Mouse (Mus musculus) layer of hippocampus, adult 18-20 months (tissue): ENCODE measurements around the gene Plekho2. TPM values are rescaled to one million over a fixed set of nuclear protein-coding genes. Genes with fewer than 3 reads are reported as not detected.
A peak's percentile ranks its signal among the peaks of the same experiment; 100 is the strongest.

Source experiments
- DNase-seq, 2 experiments: peaks; one replicate each; pipeline ENCODE4 v3.0.0; 2022; ENCODE audit warnings: low spot score in 2 of 2
- total RNA-seq, 2 experiments: library from RNA; stranded (reverse); gene quantifications; 2 replicates each; pipeline ENCODE4 v1.2.3; 2021

The Plekho2 gene
- total RNA-seq, 2 experiments from 2014 or later, result 7.7 to 11.7 TPM

- no peak for DNase-seq
Observed at GRCm38 (mm10) chr9:65555621-65556020, 24.2 kb downstream of the Plekho2 start.

GRCm38 (mm10) chr9:65555001-65555405 is 24.8 kb downstream of the Plekho2 start:
- DNase-seq, result no peak

GRCm38 (mm10) chr9:65552711-65553110 is 27.1 kb downstream of the Plekho2 start:
- no peak for DNase-seq

DNA sequence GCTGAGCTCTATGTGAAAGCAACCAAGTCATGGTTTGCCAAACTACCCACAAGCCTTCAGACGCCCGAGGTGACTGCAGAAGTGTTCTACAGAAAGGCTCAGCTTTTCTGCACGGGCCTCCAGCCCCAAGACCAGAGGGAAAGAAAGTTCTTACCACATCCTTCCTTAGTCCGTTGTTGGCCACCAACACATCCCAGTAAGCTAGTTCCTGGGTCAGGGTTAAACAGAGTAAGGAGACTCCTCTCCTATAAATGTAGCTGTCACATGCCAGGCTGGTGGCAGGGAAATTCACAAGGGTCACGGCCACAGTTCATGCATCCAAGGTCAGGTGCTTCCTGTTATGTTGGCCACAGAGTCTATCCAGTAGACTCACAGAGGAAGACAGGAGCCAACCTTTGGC is 27.7 kb downstream of the Plekho2 start:
- no peak for DNase-seq

- no peak for DNase-seq
Observed at GRCm38 (mm10) chr9:65551035-65551434, 28.8 kb downstream of the Plekho2 start.

GRCm38 (mm10) chr9:65550079-65550831 is 29.6 kb downstream of the Plekho2 start:
- no peak for DNase-seq

DNA sequence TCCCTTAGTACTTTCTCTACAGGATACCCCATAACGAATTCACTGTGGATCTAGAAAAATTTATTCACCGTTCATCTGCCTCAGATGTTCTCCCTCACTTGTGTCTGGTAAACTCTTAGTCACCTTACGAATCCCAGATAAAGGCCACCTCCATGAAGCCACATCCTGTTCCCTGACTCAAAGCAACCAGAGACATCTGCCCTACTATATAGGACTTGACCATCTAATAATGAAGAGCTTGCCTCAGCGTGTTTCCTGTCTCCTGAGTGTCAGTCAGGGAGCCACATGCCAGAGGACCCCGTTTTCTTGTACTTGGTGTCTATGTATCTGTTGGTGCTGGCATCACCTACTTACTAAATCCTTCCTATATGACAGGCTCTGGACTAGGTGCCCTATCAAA is 30.2 kb downstream of the Plekho2 start:
- no peak for DNase-seq

GRCm38 (mm10) chr9:65549139-65549538 is 30.7 kb downstream of the Plekho2 start:
- DNase-seq, result no peak

- DNase-seq, result no peak
Observed at GRCm38 (mm10) chr9:65548311-65548710, 31.5 kb downstream of the Plekho2 start.

GRCm38 (mm10) chr9:65547844-65548243 is 32.0 kb downstream of the Plekho2 start:
- no peak for DNase-seq

DNA sequence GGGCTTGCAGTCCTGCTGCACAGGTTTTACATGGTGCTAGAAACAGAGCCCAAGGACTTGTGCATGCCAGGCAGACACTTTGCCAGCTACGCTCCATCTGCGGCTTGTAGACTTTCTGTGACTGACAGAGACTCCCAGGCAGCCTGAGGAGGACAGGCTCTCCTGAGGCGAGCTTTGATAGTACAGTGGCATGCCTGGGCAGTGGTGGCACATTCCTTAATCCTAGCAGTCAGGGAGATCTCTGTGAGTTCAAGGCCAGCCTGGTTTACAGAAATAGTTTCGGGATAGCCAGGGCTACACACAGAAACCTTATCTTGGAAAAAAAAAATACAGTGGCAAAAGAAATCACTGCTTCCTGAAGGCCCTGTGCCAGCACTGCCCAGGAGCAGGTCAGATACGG is 32.7 kb downstream of the Plekho2 start:
- peak in 1 of 2 experiments; percentile 26 for DNase-seq

- no peak for DNase-seq
Observed at GRCm38 (mm10) chr9:65546413-65546695, 33.5 kb downstream of the Plekho2 start.

- DNase-seq, result no peak
Observed at GRCm38 (mm10) chr9:65545635-65546412, 34.0 kb downstream of the Plekho2 start.

DNA sequence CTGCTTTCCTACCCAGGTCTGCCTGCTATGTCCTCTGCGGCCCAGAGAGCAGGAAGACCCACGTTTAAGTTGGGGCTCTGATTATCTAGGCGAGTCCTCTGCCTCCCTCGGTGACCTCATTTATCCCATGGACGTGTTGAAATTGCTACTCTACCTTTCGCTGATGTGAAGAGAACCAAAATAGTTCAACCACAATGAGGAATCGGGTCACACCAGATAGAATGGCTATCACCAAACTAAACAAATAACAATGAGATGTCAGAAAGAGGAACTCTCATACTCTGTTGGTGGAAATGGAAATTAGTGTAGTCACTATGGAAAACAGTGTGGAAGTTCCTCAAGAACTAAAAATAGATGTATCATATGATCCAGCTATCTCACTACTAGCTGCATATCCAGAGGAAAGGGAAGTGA is 37.7 kb downstream of the Plekho2 start:
- DNase-seq, result no peak

DNA sequence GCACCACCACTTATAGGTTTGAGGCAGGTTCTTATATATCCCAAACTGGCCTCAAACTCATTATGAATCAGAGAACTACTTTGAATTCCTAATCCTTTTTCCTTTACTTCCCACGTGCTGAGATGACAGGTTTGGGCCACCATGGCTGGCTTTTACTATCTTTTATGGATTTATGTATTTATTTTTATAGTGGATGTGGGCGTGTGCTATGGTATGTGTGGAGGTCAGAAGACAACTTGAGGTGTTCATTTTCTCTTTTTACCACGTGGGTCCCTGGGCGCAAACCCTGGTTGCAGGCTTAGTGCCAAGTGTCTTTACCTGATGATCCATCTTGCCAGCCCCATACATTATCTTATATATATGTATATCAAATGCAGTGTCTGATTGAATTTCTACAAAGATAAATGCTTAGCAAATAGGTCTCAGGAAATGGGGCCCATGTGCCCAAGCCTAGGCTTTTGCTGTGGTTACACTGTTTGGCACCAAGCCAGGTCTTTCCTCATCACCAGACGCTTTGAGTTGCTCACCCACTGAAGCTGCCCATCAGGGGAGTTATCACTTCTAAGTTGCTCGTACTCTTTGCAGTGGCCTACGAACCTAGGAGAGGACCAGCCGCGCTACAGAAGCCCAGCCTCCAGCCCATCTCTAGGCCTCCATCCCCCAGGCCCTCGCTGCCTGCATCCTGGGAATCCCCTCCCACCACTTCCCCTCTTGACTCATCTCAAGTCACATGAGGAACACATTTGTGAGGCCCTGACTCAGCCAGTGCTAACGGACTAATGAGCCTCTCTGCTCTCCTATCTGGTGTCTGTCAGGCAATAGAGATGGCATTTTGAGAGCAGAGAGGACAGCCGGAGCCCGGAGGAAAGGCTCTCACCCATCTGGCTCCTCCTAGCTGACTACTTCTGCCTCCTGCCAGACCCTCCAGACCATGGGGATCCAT is 38.4 kb downstream of the Plekho2 start:
- peak in 1 of 2 experiments; percentile 33 for DNase-seq

GRCm38 (mm10) chr9:65539697-65540096 is 40.1 kb downstream of the Plekho2 start:
- DNase-seq, result no peak

- no peak for DNase-seq
Observed at GRCm38 (mm10) chr9:65537901-65538630, 41.8 kb downstream of the Plekho2 start.

- no peak for DNase-seq
Observed at GRCm38 (mm10) chr9:65536491-65536890, 43.3 kb downstream of the Plekho2 start.

DNA sequence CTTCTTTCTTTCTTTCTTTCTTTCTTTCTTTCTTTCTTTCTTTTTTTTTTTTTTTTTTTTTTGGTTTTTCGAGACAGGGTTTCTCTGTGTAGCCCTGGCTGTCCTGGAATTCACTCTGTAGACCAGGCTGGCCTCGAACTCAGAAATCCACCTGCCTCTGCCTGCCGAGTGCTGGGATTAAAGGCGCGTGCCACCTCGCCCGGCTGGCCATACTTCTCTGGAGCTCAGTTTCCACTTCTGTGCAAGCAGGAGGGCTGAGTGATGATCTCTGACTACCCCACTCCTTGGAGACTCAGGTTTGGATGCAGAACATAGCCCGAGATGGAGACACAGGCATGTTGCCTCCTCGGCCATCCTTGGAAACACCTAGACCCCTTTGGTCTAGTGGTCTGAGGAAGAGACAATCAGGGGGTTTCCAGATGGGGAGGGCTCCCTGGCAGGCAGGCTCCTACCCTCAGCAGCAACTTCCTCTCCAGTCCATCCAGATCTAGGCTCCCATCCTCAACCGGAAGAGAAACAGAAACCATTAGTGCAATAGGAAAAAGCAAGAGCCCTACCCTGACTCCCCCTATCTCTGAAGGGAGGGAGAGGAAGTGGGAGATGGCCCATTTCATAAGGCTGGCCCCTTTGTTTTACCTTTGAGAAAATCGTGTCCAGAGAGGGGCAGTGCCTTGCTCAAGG is 43.9 kb downstream of the Plekho2 start:
- no peak for DNase-seq

DNA sequence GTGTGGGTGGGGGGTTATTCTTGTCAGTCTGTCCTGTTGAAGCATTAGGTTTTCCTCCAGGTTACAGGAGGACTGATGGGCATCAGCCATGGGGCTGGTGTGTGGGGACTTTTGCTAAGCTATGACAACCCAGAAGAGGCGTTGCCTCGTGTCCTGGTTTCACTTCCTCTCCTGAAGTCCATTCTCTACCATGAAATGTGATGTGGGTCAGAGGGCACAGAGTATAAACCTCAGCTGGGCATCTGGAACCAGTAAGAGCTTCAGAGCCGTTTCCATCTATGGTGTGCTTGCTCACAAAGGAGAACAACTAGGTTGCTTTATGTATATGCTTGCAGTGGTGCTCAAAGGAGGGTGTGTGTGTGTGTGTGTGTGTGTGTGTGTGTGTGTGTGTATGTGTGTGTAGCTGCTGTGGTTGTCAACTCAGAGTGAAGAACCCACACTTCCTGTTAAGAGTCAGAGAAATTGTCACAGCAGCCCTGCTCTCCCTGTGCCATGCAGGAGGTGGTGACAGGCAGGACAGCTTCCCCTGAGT is 44.6 kb downstream of the Plekho2 start:
- DNase-seq, result no peak
